Mouse (Mus musculus) spleen, adult 10 weeks (tissue): ENCODE results near the gene Tesc. TPM values are rescaled to one million over a fixed set of nuclear protein-coding genes. Genes with fewer than 3 reads are reported as not detected.

ENCODE experiments used
- polyA plus RNA-seq: library from polyadenylated mRNA; stranded (reverse); fragments of 350-450 nt; fragmentation: Illumina TruSeq; extraction: RNeasy Lipid Tissue Mini Kit (QIAGEN cat#74804); gene quantifications from one replicate; pipeline ENCODE4 v1.2.3, GENCODE M21; 2015; ENCODE audit warnings: low replicate concordance; ENCODE audit not compliant: insufficient read depth

The Tesc gene
- polyA plus RNA-seq: 3.4 TPM

DNA sequence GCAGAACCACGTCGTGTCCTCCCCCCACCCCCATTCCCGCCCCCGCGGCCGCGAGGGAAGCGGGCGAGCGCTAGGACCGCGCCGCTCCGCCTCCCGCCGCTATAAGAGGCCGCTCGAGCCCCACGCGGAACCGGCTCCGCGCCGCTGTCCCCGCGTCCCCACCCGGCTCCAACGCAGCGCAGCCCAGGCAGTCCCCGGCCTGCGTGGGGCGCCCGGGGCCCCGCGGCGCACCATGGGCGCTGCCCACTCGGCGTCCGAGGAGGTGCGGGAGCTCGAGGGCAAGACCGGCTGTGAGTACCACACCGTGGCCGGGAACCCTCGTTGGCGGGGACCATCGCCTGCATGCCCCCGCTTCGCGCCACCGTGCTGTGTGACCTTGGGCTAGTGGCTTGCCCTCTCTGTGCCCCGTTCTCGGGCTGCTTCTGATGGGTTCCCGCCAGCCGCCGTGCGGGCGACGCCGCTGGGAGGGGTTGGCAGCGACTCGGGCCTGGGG is at the start of gene Tesc:
TSS of gene Tesc (plus strand) at position 46 of the 493 bp plus-strand sequence.

Other genes with a start within 250 kb of the Tesc start
- gene Nos1, start 246.7 kb upstream of the Tesc start, polyA plus RNA-seq: 0.59 TPM
- 15.2 TPM for gene Fbxo21, start 51.0 kb upstream of the Tesc start, polyA plus RNA-seq
- gene Fbxw8, start 127.7 kb downstream of the Tesc start, polyA plus RNA-seq: 8.2 TPM
- not detected for gene Hrk, start 136.9 kb downstream of the Tesc start, polyA plus RNA-seq
- gene Rnft2, start 217.4 kb downstream of the Tesc start, polyA plus RNA-seq: 0.93 TPM
- gene 2410131K14Rik, start 217.5 kb downstream of the Tesc start, polyA plus RNA-seq: 7.4 TPM